Mouse (Mus musculus) thymus, postnatal 25 days (tissue): Measurements from ENCODE around the gene Gadd45g.
A peak's percentile ranks its signal among the peaks of the same experiment; 100 is the strongest.

Source experiments
- DNase-seq: peaks from one replicate; pipeline ENCODE4 v3.0.0; 2022

Gadd45g gene

DNA sequence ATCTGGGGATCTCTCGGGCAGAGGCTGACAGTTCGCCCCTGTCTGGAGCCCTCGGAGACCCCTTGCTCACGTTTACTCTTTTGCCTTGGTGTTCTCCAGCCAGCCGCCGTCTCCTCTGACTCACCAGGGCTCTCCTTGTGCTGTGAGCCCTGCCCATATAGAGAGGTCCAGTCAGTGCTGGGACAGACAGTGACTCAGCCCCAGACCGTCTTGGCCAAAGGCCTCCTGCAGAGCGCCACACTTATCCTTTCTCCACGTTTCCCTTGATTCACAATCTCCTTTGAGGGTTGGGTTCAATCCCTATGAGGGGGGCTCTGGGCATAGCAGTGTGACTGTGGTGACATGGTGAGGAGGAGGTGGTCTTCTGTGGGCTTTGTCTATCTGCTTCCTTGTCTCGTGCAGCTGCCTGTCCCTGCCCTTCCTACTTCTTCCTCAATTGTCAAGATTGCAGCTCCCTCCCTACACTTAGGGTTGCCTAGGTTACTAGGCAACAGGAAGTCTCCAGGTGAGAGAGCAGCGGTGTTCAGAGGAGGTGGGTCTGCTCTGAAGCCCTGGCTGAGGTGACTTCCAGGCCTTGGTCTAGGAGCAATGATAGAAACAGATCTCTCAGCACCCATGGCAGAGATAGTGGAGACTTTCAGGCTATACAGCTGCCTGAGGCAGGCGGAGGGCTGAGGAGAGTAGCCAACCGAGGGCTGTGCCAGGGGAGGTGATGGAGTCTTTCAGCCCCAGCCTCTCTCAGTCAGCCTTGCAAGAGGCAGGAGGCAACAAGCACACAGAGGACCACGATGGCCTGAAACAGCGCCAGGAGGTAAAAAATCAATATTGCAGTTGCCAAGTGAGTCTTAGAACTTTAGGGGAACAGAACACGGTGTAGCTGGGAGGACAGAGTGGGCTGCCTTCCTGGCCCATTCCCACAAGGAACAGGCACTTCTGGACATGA lies 7.1 kb downstream of the Gadd45g start:
- DNase-seq, result no peak

DNA sequence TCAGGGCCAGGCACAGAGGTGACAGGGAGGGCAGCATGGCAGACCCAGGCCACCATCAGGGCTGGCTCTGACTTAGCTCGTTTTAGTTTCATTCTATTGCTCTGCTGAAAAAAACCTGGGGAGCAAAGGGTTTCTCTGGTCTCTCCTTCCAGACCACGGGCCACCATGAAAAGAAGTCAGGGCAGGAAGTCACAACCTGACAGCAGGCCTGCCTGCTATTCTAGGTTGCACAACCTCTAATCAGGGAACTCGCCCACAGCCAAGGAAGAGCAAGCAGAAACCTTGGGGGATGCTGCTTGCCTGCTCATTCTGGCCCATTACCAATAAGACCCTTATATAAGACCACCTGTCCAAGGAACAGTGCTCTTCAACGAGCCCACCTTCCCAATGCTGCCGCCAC lies 9.1 kb downstream of the Gadd45g start:
- no peak for DNase-seq

DNA sequence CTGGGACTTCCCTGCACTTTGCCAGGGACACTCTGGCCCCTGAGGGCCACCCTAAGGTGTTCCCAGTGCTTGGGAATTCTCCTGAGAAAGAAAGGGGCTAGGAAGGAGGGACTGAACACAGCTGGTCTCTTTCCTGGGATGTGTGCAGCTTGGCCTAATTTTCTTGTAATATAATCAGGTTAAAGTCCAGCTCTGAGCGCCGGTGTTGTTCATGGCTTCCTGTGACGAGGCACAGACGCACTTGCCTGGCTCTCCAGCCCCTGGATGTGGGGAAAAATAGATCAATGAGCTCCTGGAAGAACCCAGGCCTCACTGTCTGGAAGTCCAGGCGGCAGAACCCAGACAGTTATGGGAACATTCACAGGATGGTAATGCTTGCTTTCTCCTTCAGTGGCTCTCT lies 10.7 kb downstream of the Gadd45g start:
- DNase-seq, result no peak

DNA sequence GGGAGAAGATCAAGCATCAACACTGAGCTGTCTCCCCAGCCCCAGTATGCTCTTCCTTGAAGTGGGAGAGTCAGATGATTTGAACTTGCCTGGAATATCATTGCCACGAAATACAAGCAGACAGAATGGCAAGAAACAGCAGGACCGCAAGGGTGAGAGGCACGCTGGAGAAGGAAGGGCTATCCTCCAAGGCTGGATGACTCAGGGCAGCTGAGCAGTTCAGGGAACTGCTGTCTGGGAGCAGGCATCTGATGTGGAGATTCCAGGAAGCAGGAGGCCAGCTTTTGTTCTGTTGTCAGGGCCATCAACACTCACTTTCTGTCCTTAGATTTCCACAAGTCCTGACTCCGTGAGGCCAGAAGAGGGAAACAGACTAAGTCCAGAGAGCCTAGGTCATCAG lies 12.0 kb downstream of the Gadd45g start:
- no peak for DNase-seq

DNA sequence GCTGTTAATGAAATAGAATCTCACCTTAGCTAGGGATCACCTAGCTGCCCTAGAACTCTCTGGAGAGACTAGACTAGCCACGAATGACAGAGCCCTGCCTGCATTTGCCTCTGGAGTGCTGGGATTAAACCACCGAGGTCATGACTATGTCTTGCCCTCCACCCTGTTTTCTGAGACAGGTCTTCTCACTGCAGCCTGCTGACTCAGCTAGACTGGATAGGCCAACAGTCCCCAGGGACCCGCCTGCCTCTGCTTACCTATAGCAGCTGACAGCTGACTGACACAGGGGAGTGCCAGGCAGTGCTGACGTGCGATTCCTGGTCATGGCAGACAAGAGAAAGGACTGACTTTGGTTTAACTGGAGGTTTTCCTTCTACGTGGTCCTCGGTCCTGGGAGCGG lies 12.7 kb downstream of the Gadd45g start:
- no peak for DNase-seq

DNA sequence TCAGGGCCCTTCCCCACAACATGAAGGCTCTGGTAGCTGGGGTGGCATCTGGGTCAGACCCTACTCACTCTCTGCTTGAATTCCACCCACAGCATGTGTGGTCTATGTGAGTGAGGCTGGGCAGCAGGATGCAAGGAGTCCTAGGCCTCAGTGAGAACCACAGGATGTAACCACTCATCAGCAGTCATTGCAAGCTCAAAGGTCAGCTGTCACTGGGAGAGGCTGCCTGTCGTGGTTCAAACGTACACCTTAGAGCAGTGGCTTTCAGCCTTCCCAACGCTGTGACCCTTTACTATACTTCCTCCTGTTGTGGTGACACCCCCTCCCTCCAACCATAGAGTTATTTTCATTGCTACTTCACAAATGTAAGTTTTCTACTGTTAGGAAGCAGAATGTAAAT lies 13.3 kb downstream of the Gadd45g start:
- no peak for DNase-seq

DNA sequence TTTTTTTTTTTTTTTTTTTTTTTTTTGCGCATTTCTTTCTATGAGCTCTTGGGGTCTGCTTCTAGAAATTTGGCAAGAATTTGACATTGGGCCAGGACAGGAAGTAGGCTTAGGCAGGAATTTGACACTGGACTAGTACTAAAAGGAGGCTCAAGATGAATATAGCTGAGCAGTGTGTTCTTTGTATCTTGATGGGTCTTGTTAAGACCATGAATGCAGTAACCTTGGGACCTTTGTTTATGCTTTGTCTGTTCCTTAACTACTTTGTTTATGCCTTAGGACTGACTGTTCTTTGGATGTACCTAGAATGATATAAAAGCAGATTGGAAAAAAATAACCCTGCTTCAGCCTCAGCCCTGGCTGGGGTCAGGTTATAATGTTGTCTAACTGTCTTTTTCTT lies 16.3 kb downstream of the Gadd45g start:
- no peak for DNase-seq

DNA sequence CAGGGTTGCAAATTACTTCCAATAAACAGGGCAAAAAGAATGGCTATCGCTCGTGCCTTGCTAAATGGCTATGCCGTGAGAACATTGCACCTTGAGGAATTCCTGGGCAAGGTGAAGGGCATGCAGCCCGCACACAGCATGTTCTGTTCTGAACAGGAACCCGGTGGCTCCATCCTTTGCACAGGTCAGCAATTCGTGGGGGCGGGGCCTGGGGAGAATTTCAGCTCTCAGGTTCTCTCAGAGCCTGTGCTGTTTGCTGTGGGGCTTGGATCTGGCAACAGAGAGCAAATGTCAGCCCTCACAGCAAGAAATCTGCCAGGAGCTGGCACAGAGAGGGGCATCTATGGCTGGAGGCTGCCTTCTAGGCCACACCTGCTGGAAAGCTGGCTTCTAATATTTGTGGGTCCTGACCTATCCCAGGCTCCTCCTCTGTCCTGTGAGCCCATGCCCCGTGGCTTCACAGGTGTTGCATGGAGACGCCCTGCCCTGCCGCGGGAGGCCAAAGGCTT lies 19.7 kb downstream of the Gadd45g start:
- DNase-seq, result no peak

DNA sequence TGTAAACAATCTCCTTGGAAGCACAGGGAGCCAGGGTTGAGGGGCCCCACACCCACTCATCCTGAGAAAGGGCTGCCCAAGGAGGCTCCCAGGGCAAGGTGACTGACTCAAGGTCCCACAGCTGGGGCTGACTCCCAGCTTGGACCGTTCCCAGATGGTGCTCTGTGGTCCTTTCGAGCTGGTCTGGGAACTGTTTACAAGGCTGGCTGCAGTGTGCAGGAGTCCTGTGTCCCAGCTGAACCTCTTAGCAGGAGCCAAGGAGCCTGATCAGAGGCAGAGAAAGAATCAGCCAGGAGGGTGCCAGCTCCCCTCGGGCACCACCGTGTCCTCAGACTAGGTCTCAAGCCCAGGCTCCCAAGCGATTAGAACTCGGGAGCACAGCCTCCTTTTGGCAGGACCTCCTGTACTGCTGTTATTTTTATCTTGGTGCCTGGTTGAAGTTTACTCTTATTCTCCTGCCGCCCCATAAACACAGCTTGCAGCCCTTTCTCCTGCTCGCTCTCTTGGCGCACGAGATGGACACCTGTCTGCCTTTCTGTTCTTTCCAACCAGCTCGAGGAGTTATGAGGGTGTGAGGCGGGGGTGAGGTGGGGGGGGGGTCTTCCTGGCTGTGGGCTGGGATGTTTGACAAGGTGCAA lies 22.1 kb downstream of the Gadd45g start:
- DNase-seq, result no peak

DNA sequence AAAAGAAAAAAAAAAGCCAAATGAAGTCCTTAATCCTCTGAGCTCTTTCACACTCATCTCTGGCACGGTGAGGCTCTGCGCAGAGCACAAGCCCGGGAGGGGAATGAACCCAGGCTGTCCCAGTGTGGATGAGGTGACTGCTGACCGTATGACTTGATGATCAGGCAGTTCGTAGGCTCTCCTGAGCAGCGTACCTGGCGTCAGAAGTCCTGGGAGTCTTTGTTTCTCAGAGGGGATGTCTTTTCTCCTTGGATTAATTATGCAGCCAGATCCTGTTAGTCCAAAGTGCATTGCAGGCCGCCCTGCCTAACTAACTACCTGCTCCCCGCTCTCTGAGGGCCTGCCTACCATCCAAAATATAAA lies 22.6 kb downstream of the Gadd45g start:
- no peak for DNase-seq

DNA sequence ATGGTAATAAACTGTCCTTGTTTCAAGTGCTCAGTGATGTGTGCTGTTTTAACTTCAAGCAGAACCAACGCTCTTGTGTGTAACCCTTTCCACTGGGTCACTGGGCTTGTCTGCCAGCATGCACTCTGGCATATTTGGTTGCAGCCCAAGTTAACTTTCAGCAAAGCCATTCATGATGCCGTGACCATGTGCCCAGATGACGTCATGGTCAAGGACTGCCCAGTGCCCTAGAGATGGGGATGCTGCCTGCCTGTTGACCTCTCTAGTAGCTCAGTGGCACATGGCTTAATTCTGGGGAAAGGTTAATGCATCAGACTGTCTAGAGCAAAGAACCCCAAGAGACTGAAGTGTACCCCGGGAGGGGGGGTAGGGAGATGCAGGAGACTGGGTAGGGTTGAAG lies 24.7 kb downstream of the Gadd45g start:
- DNase-seq, result no peak

DNA sequence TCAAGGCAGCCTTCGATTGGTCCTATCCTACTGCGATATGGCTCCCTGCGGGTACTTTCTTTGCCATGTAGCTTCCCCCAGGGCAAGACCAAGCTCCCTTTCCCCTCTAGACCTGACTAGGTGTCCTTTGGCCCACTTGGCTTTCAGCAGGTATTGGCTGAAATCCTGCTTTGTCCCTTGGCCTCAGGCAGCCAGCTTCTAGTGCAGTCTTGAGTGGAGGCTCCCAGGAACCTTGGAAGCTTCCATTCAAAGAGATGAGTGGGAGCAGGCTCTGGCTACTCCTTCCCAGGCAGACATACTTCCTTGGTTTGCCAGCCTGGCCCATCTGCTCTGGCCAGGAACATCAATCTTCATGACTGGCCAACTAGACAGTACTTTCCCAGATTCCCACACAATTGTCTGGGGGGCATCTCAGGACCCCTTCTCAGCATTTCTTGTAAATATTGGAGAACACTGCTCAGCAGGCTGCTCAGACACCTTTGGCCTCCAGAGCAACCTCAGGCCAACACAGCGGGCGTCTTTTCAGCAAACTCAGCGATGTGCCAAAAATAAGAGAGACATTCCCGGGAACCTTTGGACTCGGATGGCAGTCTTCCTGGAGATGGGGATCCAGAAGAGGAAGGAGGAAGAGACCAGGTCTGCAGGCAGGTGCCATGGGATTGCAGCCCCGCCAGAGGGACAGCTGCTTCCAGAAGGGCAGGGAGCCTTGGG lies 25.9 kb downstream of the Gadd45g start:
- no peak for DNase-seq

DNA sequence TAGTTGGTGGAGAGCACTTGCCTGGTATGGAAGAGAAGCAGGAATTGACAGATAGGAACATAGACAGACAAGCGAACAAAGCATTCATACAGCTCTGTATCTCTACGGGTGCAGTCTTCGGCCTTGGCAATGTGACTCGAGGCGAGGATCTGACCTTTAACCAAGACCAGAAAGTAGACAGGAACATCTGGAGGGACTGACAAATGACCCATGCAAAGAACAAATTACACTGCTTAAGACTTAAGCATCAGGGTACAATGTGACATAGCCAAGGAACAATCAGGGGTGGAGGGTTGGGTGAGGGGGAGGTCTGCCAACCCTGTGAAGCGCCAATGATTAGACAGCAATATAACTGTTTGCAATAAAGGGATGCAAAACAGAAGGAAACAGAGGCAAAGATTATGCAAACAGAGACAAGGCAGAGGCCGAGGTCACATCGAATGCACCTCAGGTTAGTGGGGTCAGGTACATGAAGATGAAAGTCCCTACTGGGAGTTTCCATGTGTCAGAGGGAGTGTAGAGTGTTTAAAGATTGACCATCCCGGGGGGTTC lies 26.6 kb downstream of the Gadd45g start:
- DNase-seq, result no peak

DNA sequence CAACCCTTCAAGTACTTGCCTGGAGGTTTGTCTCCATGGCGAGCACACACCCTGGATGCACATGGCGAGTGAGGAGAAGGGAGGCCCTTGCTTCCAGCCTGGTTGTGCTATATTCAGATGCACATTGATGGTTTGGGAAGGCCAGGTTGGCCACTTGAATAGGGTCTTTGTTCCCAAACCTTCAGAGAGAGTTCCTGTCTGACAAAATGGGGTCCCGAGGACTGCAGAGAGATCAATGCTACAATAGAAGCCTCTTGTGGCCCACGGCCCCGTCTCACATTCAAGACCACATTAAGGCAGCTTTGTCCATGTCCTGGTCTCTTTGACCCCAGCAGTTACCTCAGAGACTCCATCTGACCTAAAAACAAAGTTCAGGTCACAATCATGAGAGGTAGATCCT lies 27.3 kb downstream of the Gadd45g start:
- no peak for DNase-seq

DNA sequence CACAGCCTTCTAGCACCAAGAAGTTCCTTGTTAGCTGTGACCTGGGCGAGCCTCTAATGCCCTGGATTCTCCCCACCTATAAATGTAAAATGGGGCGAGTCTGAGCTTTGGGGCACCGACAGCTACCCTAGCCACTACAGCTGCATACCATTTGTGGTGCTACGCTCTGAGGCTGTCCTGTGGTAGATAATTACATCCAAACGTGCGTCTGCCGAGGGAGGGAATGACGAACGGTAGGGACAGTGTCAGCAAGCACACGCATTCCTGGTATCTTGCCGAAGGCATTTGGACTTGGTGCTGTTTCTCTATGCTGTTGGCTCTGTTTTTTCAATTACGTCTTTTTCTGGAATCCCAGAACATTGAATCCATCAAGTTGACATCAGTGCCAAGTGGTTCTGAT lies 29.7 kb downstream of the Gadd45g start:
- no peak for DNase-seq

DNA sequence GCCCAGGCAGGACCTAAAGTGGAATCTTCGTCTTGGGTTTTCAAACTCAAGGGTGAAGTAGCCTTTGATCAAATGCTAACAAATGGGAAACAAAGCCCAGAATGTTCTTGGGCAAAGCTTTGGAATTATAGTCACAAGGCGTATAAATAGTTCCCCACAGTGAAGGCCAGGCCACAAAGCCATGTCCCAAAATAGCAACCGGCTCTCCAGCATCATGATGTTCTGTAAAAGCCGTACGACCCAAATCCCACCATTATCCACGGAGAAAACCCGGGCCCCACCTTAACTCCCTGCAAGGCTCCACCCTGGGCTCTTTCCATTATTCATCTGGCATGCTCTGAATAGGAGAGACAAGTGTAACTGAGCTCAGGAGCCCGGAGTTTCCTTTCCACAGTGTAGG lies 32.3 kb downstream of the Gadd45g start:
- DNase-seq, result no peak

DNA sequence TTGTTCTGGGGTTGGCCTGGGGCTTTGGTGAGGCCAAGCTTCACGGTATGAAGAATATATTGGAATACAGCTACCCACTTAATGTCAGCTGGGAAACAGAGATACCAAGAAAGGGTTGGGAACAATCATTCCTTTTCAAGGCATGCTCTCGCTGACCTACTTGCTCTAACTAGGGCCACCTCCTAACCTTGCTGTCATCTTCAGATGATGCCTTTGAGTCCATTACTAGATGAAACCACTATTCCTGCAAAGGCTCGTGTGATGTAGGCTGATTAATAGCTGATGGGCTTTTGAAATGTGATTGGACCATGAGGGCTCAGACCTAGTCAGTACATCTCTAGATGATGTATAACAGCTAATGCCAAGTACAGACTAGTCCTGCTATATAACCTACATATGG lies 33.1 kb downstream of the Gadd45g start:
- DNase-seq, result no peak

DNA sequence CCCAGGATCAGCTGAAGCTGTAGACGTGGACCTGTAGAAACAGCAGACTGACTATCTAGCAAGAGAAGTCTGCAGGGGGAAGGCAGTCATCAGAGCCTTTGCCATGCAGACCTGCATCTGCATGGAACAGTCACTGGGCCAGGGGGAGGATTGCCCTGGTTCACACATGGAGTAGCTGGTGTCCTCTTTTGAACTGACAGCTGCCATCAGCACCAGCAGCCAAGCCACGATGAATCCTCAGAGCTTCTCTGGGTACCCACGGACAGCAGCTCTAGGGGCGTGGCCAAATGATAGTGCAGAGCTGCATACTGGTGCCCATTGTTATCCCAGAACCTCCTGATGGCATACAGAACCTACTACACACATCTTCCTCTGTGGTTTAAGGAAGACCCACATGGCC lies 33.5 kb downstream of the Gadd45g start:
- no peak for DNase-seq

DNA sequence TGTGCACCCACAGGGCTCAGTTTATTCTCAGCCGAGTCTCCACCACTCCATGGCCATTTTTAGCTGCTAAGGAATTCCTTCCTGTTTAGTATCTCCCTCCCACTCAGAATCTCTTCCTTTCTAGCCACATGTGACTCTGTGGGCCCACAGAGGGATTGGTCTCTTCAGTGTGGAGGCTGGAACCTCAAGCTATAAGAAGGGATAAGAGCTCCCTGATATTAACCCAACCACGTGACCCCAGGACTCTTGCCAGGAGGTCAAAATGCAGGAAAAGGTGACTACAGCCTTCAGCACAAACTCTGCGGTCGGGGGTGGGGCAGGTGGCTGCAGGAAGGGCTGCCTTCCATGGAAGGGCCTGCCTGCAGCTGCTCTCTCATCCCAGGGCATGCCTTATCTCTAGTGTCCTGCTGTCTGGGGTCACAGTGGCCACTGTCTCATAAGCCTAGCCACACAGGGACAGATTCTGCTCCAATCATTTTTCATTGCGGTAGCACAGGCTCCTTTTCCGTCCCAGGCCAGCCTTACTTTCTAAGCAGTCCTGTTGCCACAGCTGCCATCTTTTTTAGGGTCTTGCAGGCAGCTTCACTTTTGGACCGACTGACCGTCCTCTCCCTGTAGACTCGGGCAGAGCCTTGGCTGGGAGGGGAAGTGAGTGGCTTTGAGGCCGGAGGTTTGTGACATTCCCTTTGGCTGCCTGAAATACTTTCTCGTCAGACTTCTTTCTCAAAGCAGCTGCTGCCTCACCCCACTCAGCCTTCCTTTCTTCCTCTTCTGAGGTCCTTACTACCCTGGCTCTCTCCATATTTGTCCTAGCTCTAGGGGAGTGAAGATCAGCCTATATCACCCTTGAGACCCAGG lies 35.0 kb downstream of the Gadd45g start:
- DNase-seq, result no peak

DNA sequence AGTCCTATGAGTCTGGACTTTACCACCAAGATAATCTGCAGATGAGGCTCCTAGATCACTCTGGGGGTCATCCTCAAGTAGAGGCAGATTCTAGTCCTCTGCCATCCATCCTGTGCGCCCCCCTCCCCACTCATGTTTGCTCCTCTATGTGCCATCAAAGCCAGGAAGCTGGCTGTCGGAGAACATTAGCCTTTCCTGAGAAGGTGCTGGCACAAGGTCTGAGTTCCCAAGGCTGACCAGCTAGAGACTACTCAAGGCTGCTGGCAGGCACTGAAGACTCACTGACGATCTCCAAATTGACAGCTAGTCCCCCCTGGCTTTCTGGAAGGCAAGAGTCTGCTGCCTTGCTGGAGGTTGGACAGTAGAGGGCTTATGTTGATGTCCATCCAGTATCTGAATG lies 35.7 kb downstream of the Gadd45g start:
- DNase-seq, result no peak

DNA sequence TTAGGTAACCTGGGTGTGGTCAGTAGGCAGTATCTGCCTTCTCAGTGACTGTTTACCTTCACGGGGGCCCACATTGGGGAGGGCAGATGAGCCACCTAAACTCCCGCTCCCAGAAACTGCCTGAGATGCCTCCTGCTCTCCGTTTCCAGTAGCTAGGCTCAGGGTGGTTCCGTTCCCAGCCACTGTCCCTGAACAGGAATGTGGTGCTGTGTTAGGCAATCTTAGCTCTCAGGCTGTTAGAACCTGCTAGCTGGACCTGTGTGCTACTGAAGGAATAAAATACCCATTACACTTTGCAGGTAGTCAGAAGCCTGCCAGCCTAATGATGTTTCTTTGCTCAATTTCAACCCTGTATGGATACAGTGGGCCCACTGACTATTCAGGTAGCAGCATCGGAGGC lies 37.8 kb downstream of the Gadd45g start:
- DNase-seq, result no peak

DNA sequence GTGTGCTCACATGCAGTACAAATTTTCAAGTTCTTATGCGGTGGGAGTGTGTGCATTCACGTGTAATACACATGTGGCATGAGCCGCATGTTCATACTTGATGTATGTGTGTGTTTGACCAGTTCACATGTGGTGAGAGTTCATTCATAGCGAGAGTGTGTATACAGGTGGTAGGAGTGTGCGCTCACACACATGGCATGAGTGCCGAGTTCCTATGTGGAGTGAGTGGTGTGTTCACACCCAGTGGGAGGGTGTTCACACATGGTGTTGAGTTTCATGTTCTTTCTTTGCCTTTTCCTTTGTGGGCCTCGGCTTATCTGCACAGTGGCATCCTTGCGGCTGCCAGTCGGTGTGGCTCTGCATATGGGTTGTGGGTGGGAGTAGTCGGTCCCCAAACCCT lies 39.1 kb downstream of the Gadd45g start:
- DNase-seq, result peak; percentile 40

DNA sequence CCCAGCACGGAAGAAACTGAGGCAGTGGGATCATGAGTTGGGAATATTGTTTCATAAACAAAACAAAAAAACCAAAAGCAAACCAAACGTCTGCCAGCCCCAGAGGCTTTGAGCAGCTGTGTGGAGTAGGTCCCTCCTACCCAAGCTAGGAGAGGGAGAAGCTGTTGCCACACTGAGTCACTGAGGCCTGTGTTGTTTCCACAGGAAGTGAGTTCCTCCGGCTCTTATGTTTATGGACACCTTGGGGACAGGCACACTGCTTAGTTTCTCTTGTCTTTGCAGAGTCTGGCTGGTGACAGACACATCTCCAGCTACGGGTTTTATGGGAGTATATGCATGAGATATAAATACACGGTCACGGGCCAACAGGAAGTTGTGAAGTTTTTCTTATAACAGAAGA lies 39.6 kb downstream of the Gadd45g start:
- peak; percentile 41 for DNase-seq
